ENCODE assay signal across 13 mouse cellular contexts in genomic region chr7:77311661-77312060, GRCm38 (mm10).
"Had no signal": no experiment of that assay in that cellular context is flagged by ENCODE, and none has a peak within 500 bp of the region (broad histone marks: within the 10 kb centered on the region; RNA-seq: fewer than 3 reads in every experiment).

No protein-coding gene starts in this region.

- H3K9ac ChIP-seq: kidney, embryonic 15.5 days; liver, embryonic 13.5 days had no signal

- H3K36me3 ChIP-seq: kidney, embryonic 15.5 days; liver, embryonic 13.5 days had no signal

- H3K4me2 ChIP-seq: kidney, embryonic 15.5 days; liver, embryonic 13.5 days; midbrain, embryonic 11.5 days had no signal

- H3K27ac ChIP-seq: kidney, embryonic 15.5 days; left cerebral cortex, adult 2 months; liver, embryonic 13.5 days had no signal

- ATAC-seq: lung, postnatal 0 days had no signal

- DNase-seq: kidney, adult 8-10 months; kidney, postnatal 10 days; kidney, postnatal 36 days; layer of hippocampus, postnatal 36 days; liver, embryonic 13.5 days; midbrain, embryonic 14.5 days; thymus, adult 2 months; thymus, postnatal 14 days; thymus, postnatal 4 days had no signal

- H3K9me3 ChIP-seq: kidney, embryonic 15.5 days; liver, embryonic 13.5 days had no signal

- H3K27me3 ChIP-seq: kidney, embryonic 15.5 days; liver, embryonic 13.5 days had no signal

- H3K4me1 ChIP-seq: kidney, embryonic 15.5 days; liver, embryonic 13.5 days had no signal

- H3K4me3 ChIP-seq: kidney, embryonic 15.5 days; left cerebral cortex, adult 2 months; liver, embryonic 13.5 days had no signal
